Mouse (Mus musculus): Measurements from ENCODE around the gene Uqcr10.

DNA sequence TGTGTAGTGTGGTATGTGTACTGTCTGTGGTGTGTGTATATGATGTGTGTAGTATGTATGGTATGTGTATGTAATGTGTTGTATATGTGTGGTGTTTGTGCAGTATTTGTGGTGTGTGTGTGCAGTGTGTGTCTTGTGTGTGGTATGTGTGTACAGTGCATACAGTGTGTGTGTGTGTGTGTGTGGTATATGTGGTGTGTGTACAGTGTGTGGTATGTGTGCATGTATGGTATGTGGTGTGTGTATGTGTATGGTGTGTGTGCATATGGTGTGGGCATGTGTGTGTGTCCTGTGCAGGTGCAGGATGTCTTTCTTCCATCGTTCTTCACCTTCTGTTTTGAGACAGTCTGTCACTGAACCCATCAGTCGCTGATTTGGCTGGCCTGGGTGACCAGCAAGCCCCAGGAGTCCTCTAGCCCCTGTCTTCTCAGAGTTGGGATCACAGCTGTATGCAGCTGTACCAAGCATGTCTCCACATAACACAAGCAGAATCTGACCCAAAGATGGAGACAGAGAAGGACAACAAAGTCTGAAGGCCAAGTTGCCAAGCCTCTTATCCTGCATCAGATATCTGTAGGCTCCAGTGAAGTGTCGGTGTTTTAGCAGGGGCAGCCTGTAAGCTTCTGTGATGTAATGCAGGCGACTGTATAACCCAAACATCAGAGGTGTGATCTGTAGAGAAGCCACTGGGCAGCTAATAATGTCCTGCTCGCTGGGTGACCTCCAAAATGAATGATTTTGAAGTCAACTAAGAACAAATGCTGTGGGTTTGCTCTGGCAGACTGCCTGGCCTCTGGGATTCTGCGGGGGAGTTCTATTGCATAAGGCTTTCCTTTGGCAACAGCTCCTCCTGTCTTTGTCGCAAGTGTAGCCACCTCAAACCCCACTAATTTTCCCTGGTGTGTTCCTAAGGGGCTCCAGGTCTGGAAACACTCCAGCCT is 6.8 kb downstream of the Uqcr10 start:
- TF ChIP-seq CTCF (conservative IDR thresholded peaks at IDR 0.05; ENCODE audit: low read length) (no peak), NANOG (IDR thresholded peaks at IDR 0.05; ENCODE audit: borderline replicate concordance, low read length) (no peak)
